Mouse (Mus musculus) kidney, postnatal 0 days (tissue): ENCODE results near the gene Smpdl3a. TPM values are rescaled to one million over a fixed set of nuclear protein-coding genes. Genes with fewer than 3 reads are reported as not detected.

Experiments used
- ATAC-seq: fragments of 200-750 bp; cut with Nextera tagmentation; replicated peaks from 2 replicates; pipeline ENCODE4 v1.8.0; 2017; ENCODE audit warnings: low read depth, moderate number of reproducible peaks, moderate TSS enrichment, moderate library complexity; ENCODE audit not compliant: low FRiP score
- DNase-seq: peaks from one replicate; pipeline ENCODE4 v3.0.0-alpha.2; 2016; ENCODE audit warnings: low spot score
- H3K27ac ChIP-seq: fragments of 300-500 bp; sonication (generic); 2 replicates; pipeline ENCODE4 v1.5.1; 2014; ENCODE audit warnings: mild to moderate bottlenecking
- H3K27me3 ChIP-seq: fragments of 300-500 bp; sonication (generic); 2 replicates; pipeline ENCODE4 v1.6.1; 2014; ENCODE audit warnings: low read length, mixed read lengths; ENCODE audit not compliant: insufficient read depth
- H3K36me3 ChIP-seq: fragments of 300-500 bp; sonication (generic); 2 replicates; pipeline ENCODE4 v1.6.1; 2014; ENCODE audit warnings: low read length, mixed read lengths; ENCODE audit not compliant: insufficient read depth
- H3K4me1 ChIP-seq: fragments of 300-500 bp; sonication (generic); replicated peaks from 2 replicates; pipeline ENCODE4 v1.6.1; 2014; ENCODE audit warnings: antibody characterized with exemption, low read length, mixed read lengths; ENCODE audit not compliant: insufficient read depth
- H3K4me2 ChIP-seq: fragments of 300-500 bp; sonication (generic); 2 replicates; pipeline ENCODE4 v1.6.1; 2014; ENCODE audit warnings: mild to moderate bottlenecking, low read length, moderate library complexity, mixed read lengths
- H3K4me3 ChIP-seq: fragments of 300-500 bp; sonication (generic); replicated peaks from 2 replicates; pipeline ENCODE4 v1.5.1; 2014; ENCODE audit warnings: low read depth, low read length
- H3K9ac ChIP-seq: fragments of 300-500 bp; sonication (generic); 2 replicates; pipeline ENCODE4 v1.6.1; 2014; ENCODE audit warnings: low read depth, low read length
- H3K9me3 ChIP-seq: fragments of 300-500 bp; sonication (generic); replicated peaks from 2 replicates; pipeline ENCODE4 v1.6.1; 2016; ENCODE audit warnings: low read length, inconsistent platforms, mixed read lengths
- CTCF ChIP-seq: IDR thresholded peaks from 2 replicates; pipeline ENCODE4 v1.5.1; 2016; ENCODE audit warnings: antibody characterized with exemption, low read depth, mild to moderate bottlenecking, moderate library complexity
- WGBS: fragments of 180-500 bp; shearing (Covaris S2); extraction: QIAGEN DNeasy Blood & Tissue Kit; methylation state at CpG from one replicate; pipeline ENCODE4 v1.1.7; 2014; 5-methylcytosine and 5-hydroxymethylcytosine counted together
- polyA plus RNA-seq: library from polyadenylated mRNA; unstranded; fragments of >200 nt; fragmentation: Nextera tagmentation; extraction: Ambion mirVana; gene quantifications from 2 replicates; pipeline ENCODE4 v1.2.1, GENCODE M21; 2015

The Smpdl3a gene
- polyA plus RNA-seq, 1 experiment from 2014 or later: 77.2 TPM

- peak; percentile 47 for DNase-seq
These were observed 641 bp downstream of the Smpdl3a start for GRCm38 (mm10) chr10:57794491-57795461.

GRCm38 (mm10) chr10:57795542-57795941 is 1.4 kb downstream of the Smpdl3a start:
- DNase-seq: peak; percentile 19
- H3K9ac ChIP-seq: no peak overlapping the region; the same call in 1 of the 2 replicates

More at GRCm38 (mm10) chr10:57794491-57795461, 641 bp downstream of the Smpdl3a start:
- H3K27ac ChIP-seq: peak overlapping the region; percentile 93
- H3K4me1 ChIP-seq: 0 out of 2 replicates have a peak, but pooled peaks cover 5% of the 10 kb centered on the region
- WGBS: under 1% methylated on average over 40 of the region's 44 CpGs
- TF ChIP-seq CTCF: no peak
- ATAC-seq: peak; percentile 88
- no peaks in the 10 kb centered on the region for H3K9me3 ChIP-seq
- no peaks in the 10 kb centered on the region for H3K36me3 ChIP-seq
- H3K4me3 ChIP-seq: peak overlapping the region; percentile 56
- peak overlapping the region; percentile 79 for H3K9ac ChIP-seq
- no peaks in the 10 kb centered on the region for H3K27me3 ChIP-seq
- H3K4me2 ChIP-seq: peak overlapping the region; percentile 87

DNA sequence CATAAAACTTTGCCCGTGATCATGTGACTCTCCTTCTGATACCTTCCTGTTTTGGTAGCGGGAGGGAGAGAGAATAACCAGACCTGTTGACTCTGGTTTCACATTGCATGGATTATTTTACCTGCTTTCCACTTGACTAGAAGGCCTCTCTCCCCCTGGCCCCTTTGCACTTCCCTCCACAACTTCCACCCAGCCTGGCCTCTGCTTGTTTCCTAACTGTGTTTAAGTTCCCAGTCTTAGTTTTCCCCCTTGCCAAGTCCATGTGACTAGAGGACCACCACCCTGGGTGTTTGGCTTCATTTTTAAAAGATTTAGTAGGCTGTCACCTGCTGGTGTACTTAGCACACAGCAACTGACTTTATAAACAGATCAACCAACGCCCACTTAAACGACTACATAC is 1.9 kb downstream of the Smpdl3a start:
- TF ChIP-seq CTCF: peak; percentile 65
- Histone ChIP-seq H3K9me3 (no peaks in the 10 kb centered on the region), H3K27me3 (no peaks in the 10 kb centered on the region), H3K4me2 (peak overlapping the region; percentile 87), H3K27ac (peak overlapping the region; percentile 93), H3K9ac (no peak overlapping the region), H3K4me1 (0 out of 2 replicates have a peak, but pooled peaks cover 5% of the 10 kb centered on the region), H3K36me3 (no peaks in the 10 kb centered on the region), H3K4me3 (peak overlapping the region; percentile 56; the same call in 1 of the 2 replicates)
- 13% methylated on average over 4 of the region's 4 CpGs for WGBS
- ATAC-seq (peak; percentile 55), DNase-seq (peak; percentile 49)

More at GRCm38 (mm10) chr10:57795542-57795941, 1.4 kb downstream of the Smpdl3a start:
- no peaks in the 10 kb centered on the region for H3K27me3 ChIP-seq
- H3K27ac ChIP-seq: peak overlapping the region; percentile 93
- H3K9me3 ChIP-seq: no peaks in the 10 kb centered on the region
- H3K4me3 ChIP-seq: peak overlapping the region; percentile 56
- H3K4me1 ChIP-seq: 0 out of 2 replicates have a peak, but pooled peaks cover 5% of the 10 kb centered on the region
- no peak for ATAC-seq
- no peak for TF ChIP-seq CTCF
- WGBS: 21% methylated on average over 4 of the region's 4 CpGs
- no peaks in the 10 kb centered on the region for H3K36me3 ChIP-seq
- H3K4me2 ChIP-seq: peak overlapping the region; percentile 87

GRCm38 (mm10) chr10:57799486-57799885 is 5.4 kb downstream of the Smpdl3a start:
- no peak for TF ChIP-seq CTCF
- no peak overlapping the region for H3K4me3 ChIP-seq
- 97% methylated on average over 1 of the region's 1 CpGs for WGBS
- no peak overlapping the region for H3K9ac ChIP-seq
- DNase-seq: no peak
- H3K9me3 ChIP-seq: no peaks in the 10 kb centered on the region
- no peaks in the 10 kb centered on the region for H3K27me3 ChIP-seq
- H3K4me1 ChIP-seq: 0 out of 2 replicates have a peak, but pooled peaks cover 5% of the 10 kb centered on the region
- H3K27ac ChIP-seq: no peak overlapping the region
- no peak overlapping the region for H3K4me2 ChIP-seq
- no peaks in the 10 kb centered on the region for H3K36me3 ChIP-seq
- no peak for ATAC-seq

DNA sequence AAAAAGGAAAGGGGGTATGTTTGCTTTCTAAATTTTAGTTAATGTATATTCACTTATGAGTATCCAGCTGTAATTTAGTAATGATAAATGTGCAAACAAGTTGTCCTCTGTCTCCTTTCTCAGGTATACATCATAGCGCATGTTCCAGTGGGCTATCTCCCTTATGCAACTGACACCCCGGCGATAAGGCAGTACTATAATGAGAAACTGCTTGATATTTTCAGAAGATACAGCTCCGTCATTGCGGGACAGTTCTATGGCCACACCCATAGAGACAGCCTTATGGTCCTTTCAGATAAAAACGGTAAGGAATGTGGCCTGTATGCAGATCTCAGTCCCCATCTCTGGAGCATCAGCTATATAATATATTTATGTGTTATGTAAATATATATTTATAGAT is 13.6 kb downstream of the Smpdl3a start:
- Histone ChIP-seq H3K27me3 (no peaks in the 10 kb centered on the region), H3K4me1 (no peaks in the 10 kb centered on the region), H3K9ac (no peak overlapping the region), H3K36me3 (no peaks in the 10 kb centered on the region), H3K4me2 (no peak overlapping the region), H3K27ac (no peak overlapping the region), H3K9me3 (no peaks in the 10 kb centered on the region), H3K4me3 (no peak overlapping the region)
- ATAC-seq (no peak), DNase-seq (no peak)
- 86% methylated on average over 6 of the region's 6 CpGs for WGBS
- no peak for TF ChIP-seq CTCF

- H3K4me1 ChIP-seq: no peaks in the 10 kb centered on the region
- no peak overlapping the region for H3K27ac ChIP-seq
- DNase-seq: no peak
- 57% methylated on average over 5 of the region's 5 CpGs for WGBS
- TF ChIP-seq CTCF: no peak
- H3K4me2 ChIP-seq: no peak overlapping the region
- H3K4me3 ChIP-seq: no peak overlapping the region
- no peaks in the 10 kb centered on the region for H3K9me3 ChIP-seq
- H3K36me3 ChIP-seq: no peaks in the 10 kb centered on the region
- H3K27me3 ChIP-seq: no peaks in the 10 kb centered on the region
- no peak for ATAC-seq
- no peak overlapping the region for H3K9ac ChIP-seq
These were observed 18.2 kb downstream of the Smpdl3a start for GRCm38 (mm10) chr10:57812161-57812856.
